Mouse (Mus musculus): Measurements from ENCODE around the gene Nup62. TPM values are rescaled to one million over a fixed set of nuclear protein-coding genes. Genes with fewer than 3 reads are reported as not detected.

Nup62 gene
- polyA plus RNA-seq, 1 experiment = 181 TPM

- Histone ChIP-seq H3K4me3 (ENCODE audit: control insufficient read depth, low read depth, low read length) (peak overlapping the region; percentile 74), H3K4me1 (ENCODE audit: control insufficient read depth, insufficient read depth, low read length) (peaks cover 14% of the 10 kb centered on the region), H3K27me3 (ENCODE audit: control insufficient read depth, insufficient read depth, low read length) (no peaks in the 10 kb centered on the region), H3K27ac (ENCODE audit: control insufficient read depth, insufficient read depth, low read depth, low read length) (no peak overlapping the region), H3K36me3 (ENCODE audit: control insufficient read depth, insufficient read depth, low read length) (no peaks in the 10 kb centered on the region)
- no peak; the same call in 1 of the 2 replicates for TF ChIP-seq CTCF (IDR thresholded peaks at IDR 0.05; ENCODE audit: control insufficient read depth, insufficient read depth, insufficient replicate concordance, low read depth, low read length)
- TF ChIP-seq POLR2A (IDR thresholded peaks at IDR 0.05; ENCODE audit: control insufficient read depth, low read depth, low read length) = peak; percentile 23; the same call in 1 of the 2 replicates
These were observed 23.8 kb downstream of the Nup62 start for GRCm38 (mm10) chr7:44839491-44840191.

- H3K4me3 ChIP-seq (ENCODE audit: control insufficient read depth, low read depth, low read length) = peak overlapping the region; percentile 74
- H3K4me1 ChIP-seq (ENCODE audit: control insufficient read depth, insufficient read depth, low read length) = peaks cover 14% of the 10 kb centered on the region
- H3K27me3 ChIP-seq (ENCODE audit: control insufficient read depth, insufficient read depth, low read length) = no peaks in the 10 kb centered on the region
- H3K27ac ChIP-seq (ENCODE audit: control insufficient read depth, insufficient read depth, low read depth, low read length) = peak overlapping the region; percentile 68
- TF ChIP-seq POLR2A (IDR thresholded peaks at IDR 0.05; ENCODE audit: control insufficient read depth, low read depth, low read length) (no peak; the same call in 1 of the 2 replicates), CTCF (IDR thresholded peaks at IDR 0.05; ENCODE audit: control insufficient read depth, insufficient read depth, insufficient replicate concordance, low read depth, low read length) (no peak)
- H3K36me3 ChIP-seq (ENCODE audit: control insufficient read depth, insufficient read depth, low read length) = no peaks in the 10 kb centered on the region
These were observed 24.5 kb downstream of the Nup62 start for GRCm38 (mm10) chr7:44840426-44840825.

- Histone ChIP-seq H3K27ac (ENCODE audit: control insufficient read depth, insufficient read depth, low read depth, low read length) (no peak overlapping the region; the same call in 1 of the 2 replicates), H3K4me1 (ENCODE audit: control insufficient read depth, insufficient read depth, low read length) (peaks cover 14% of the 10 kb centered on the region), H3K4me3 (ENCODE audit: control insufficient read depth, low read depth, low read length) (peak overlapping the region; percentile 74), H3K36me3 (ENCODE audit: control insufficient read depth, insufficient read depth, low read length) (no peaks in the 10 kb centered on the region), H3K27me3 (ENCODE audit: control insufficient read depth, insufficient read depth, low read length) (no peaks in the 10 kb centered on the region)
- TF ChIP-seq CTCF (IDR thresholded peaks at IDR 0.05; ENCODE audit: control insufficient read depth, insufficient read depth, insufficient replicate concordance, low read depth, low read length) (no peak), POLR2A (IDR thresholded peaks at IDR 0.05; ENCODE audit: control insufficient read depth, low read depth, low read length) (no peak)
These were observed 26.1 kb downstream of the Nup62 start for GRCm38 (mm10) chr7:44841825-44842463.

GRCm38 (mm10) chr7:44845006-44845405 is 29.1 kb downstream of the Nup62 start:
- Histone ChIP-seq H3K36me3 (ENCODE audit: control insufficient read depth, insufficient read depth, low read length) (no peaks in the 10 kb centered on the region), H3K27ac (ENCODE audit: control insufficient read depth, insufficient read depth, low read depth, low read length) (no peak overlapping the region)
- TF ChIP-seq POLR2A (IDR thresholded peaks at IDR 0.05; ENCODE audit: control insufficient read depth, low read depth, low read length) = no peak
- no peak for TF ChIP-seq CTCF (IDR thresholded peaks at IDR 0.05; ENCODE audit: control insufficient read depth, insufficient read depth, insufficient replicate concordance, low read depth, low read length)

GRCm38 (mm10) chr7:44846804-44847203 is 30.9 kb downstream of the Nup62 start:
- Histone ChIP-seq H3K4me3 (ENCODE audit: control insufficient read depth, low read depth, low read length) (no peak overlapping the region), H3K27me3 (ENCODE audit: control insufficient read depth, insufficient read depth, low read length) (no peaks in the 10 kb centered on the region), H3K36me3 (ENCODE audit: control insufficient read depth, insufficient read depth, low read length) (no peaks in the 10 kb centered on the region), H3K27ac (ENCODE audit: control insufficient read depth, insufficient read depth, low read depth, low read length) (no peak overlapping the region), H3K4me1 (ENCODE audit: control insufficient read depth, insufficient read depth, low read length) (peaks cover 20% of the 10 kb centered on the region)
- TF ChIP-seq CTCF (IDR thresholded peaks at IDR 0.05; ENCODE audit: control insufficient read depth, insufficient read depth, insufficient replicate concordance, low read depth, low read length) = no peak
- no peak for TF ChIP-seq POLR2A (IDR thresholded peaks at IDR 0.05; ENCODE audit: control insufficient read depth, low read depth, low read length)

More at GRCm38 (mm10) chr7:44845006-44845405, 29.1 kb downstream of the Nup62 start:
- no peaks in the 10 kb centered on the region for H3K27me3 ChIP-seq (ENCODE audit: control insufficient read depth, insufficient read depth, low read length)
- H3K4me1 ChIP-seq (ENCODE audit: control insufficient read depth, insufficient read depth, low read length) = peaks cover 16% of the 10 kb centered on the region
- H3K4me3 ChIP-seq (ENCODE audit: control insufficient read depth, low read depth, low read length) = no peak overlapping the region

GRCm38 (mm10) chr7:44847772-44848171 is 31.9 kb downstream of the Nup62 start:
- Histone ChIP-seq H3K4me1 (ENCODE audit: control insufficient read depth, insufficient read depth, low read length) (peaks cover 24% of the 10 kb centered on the region), H3K27ac (ENCODE audit: control insufficient read depth, insufficient read depth, low read depth, low read length) (no peak overlapping the region; the same call in 1 of the 2 replicates), H3K4me3 (ENCODE audit: control insufficient read depth, low read depth, low read length) (peak overlapping the region; percentile 93), H3K36me3 (ENCODE audit: control insufficient read depth, insufficient read depth, low read length) (no peaks in the 10 kb centered on the region), H3K27me3 (ENCODE audit: control insufficient read depth, insufficient read depth, low read length) (no peaks in the 10 kb centered on the region)
- TF ChIP-seq CTCF (IDR thresholded peaks at IDR 0.05; ENCODE audit: control insufficient read depth, insufficient read depth, insufficient replicate concordance, low read depth, low read length) = no peak
- TF ChIP-seq POLR2A (IDR thresholded peaks at IDR 0.05; ENCODE audit: control insufficient read depth, low read depth, low read length) = no peak

All from testis, adult 2 months (tissue).